Mouse (Mus musculus) liver, embryonic 14.5 days (tissue): ENCODE data around the gene Klhdc3. TPM values are rescaled to one million over a fixed set of nuclear protein-coding genes. Genes with fewer than 3 reads are reported as not detected.

Experiments
- ATAC-seq: fragments of 200-750 bp; cut with Nextera tagmentation; 2 replicates; pipeline ENCODE4 v1.8.0; 2017; ENCODE audit warnings: moderate number of reproducible peaks, mild to moderate bottlenecking, moderate library complexity; ENCODE audit not compliant: insufficient read depth
- DNase-seq, 3 experiments: peaks; one replicate each; pipeline ENCODE4 v3.0.0-alpha.2; 2012 to 2013; ENCODE audit warnings: low read depth in 3 of 3, low spot score in 3 of 3
- H3K27ac ChIP-seq: fragments of 300-500 bp; sonication (generic); 2 replicates; pipeline ENCODE4 v1.5.1; 2014; ENCODE audit warnings: moderate library complexity, mild to moderate bottlenecking, control low read depth, inconsistent platforms
- H3K27me3 ChIP-seq: fragments of 300-500 bp; sonication (generic); 2 replicates; pipeline ENCODE4 v1.6.1; 2014; ENCODE audit warnings: mild to moderate bottlenecking, low read length, moderate library complexity; ENCODE audit not compliant: control insufficient read depth, insufficient read depth
- H3K36me3 ChIP-seq: fragments of 300-500 bp; sonication (generic); replicated peaks from 2 replicates; pipeline ENCODE4 v1.6.1; 2014; ENCODE audit warnings: low read depth; ENCODE audit not compliant: control insufficient read depth, insufficient read depth
- H3K4me1 ChIP-seq, 2 experiments: fragments of 200-500 bp in 1 of 2; fragments of 300-500 bp in 1 of 2; sonication (generic) in 1 of 2; replicated peaks; 2 replicates each; pipeline ENCODE4 v1.6.1; 2012 to 2014; ENCODE audit warnings: antibody characterized with exemption in 1 of 2, inconsistent platforms in 1 of 2, low read length in 1 of 2; ENCODE audit not compliant: control insufficient read depth in 2 of 2, insufficient read depth in 2 of 2
- H3K4me2 ChIP-seq: fragments of 300-500 bp; sonication (generic); 2 replicates; pipeline ENCODE4 v1.6.1; 2014; ENCODE audit warnings: low read depth, mild to moderate bottlenecking, control low read depth, moderate library complexity
- H3K4me3 ChIP-seq, 2 experiments: fragments of 200-500 bp in 1 of 2; fragments of 300-500 bp in 1 of 2; sonication (generic) in 1 of 2; 2 replicates each; pipeline ENCODE4 v1.5.1; 2012 to 2014; ENCODE audit warnings: low read depth in 2 of 2, low read length in 2 of 2, mild to moderate bottlenecking in 2 of 2, control low read depth in 1 of 2, inconsistent platforms in 1 of 2, moderate library complexity in 1 of 2; ENCODE audit not compliant: insufficient read depth in 1 of 2
- H3K9ac ChIP-seq: fragments of 300-500 bp; sonication (generic); replicated peaks from 2 replicates; pipeline ENCODE4 v1.6.1; 2014; ENCODE audit warnings: mild to moderate bottlenecking, control low read depth, moderate library complexity
- H3K9me3 ChIP-seq: fragments of 300-500 bp; sonication (generic); 2 replicates; pipeline ENCODE4 v1.6.1; 2016; ENCODE audit warnings: low read length, mixed read lengths; ENCODE audit not compliant: control insufficient read depth
- CTCF ChIP-seq: IDR thresholded peaks from 2 replicates; pipeline ENCODE4 v1.5.1; 2016; ENCODE audit warnings: antibody characterized with exemption, low read depth, control low read depth
- EP300 ChIP-seq: IDR thresholded peaks from 2 replicates; pipeline ENCODE4 v1.6.1; 2016; ENCODE audit warnings: antibody characterized with exemption, low read depth
- WGBS: fragments of 180-500 bp; shearing (Covaris S2); extraction: QIAGEN DNeasy Blood & Tissue Kit; methylation state at CpG from one replicate; pipeline ENCODE4 v1.1.7; 2014; ENCODE audit not compliant: insufficient replicate concordance; 5-methylcytosine and 5-hydroxymethylcytosine counted together
- polyA plus RNA-seq, 2 experiments: library from polyadenylated mRNA; depleted of rRNA in 1 of 2; stranded (reverse) in 1 of 2; unstranded in 1 of 2; fragments of >200 nt; fragmentation: Nextera tagmentation in 1 of 2; extraction: Ambion mirVana in 1 of 2; gene quantifications; 2 replicates each; pipeline versions ENCODE4 v1.2.1 to v1.2.3; 2012 to 2014

The Klhdc3 gene
- polyA plus RNA-seq, 2 experiments, result 40.2 to 46.3 TPM

DNA sequence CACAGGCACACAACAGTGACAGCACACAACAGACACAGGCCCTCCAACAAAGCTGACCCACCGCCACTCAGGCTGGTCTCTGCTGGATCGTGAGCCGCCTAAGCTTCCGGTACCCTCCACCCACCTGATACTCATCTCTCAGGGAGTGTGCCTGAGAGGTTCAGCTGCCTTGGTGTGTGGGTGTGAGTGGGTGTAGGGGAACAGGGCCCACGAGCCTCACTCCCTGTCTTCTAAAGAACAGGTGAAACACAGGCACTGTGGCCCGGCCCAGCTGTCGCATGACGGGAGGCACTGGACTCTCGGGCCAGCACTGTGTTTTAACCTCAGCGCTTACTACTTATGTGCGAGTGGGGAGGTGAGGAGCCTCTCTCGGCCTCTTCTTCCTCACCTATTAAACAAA lies 21.4 kb upstream of the Klhdc3 start:
- no peaks in the 10 kb centered on the region for H3K9me3 ChIP-seq
- TF ChIP-seq EP300 (no peak), CTCF (no peak)
- 70% methylated on average over 12 of the region's 12 CpGs for WGBS
- no peaks in the 10 kb centered on the region for H3K27me3 ChIP-seq
- ATAC-seq, result no peak
- no peaks in the 10 kb centered on the region for H3K36me3 ChIP-seq
- no peak overlapping the region for H3K4me2 ChIP-seq
- no peak overlapping the region for H3K9ac ChIP-seq
- H3K27ac ChIP-seq, result no peak overlapping the region
- peaks cover 4 to 23% of the 10 kb centered on the region in 2 experiments for H3K4me1 ChIP-seq
- no peak for DNase-seq
- H3K4me3 ChIP-seq, result no peak overlapping the region

GRCm38 (mm10) chr17:46701489-46701888 lies 20.8 kb upstream of the Klhdc3 start:
- H3K4me2 ChIP-seq, result no peak overlapping the region
- ATAC-seq (no peak), DNase-seq (no peak)
- no peaks in the 10 kb centered on the region for H3K27me3 ChIP-seq
- no peak overlapping the region for H3K9ac ChIP-seq
- WGBS, result 81% methylated on average over 12 of the region's 12 CpGs
- peaks cover 4 to 23% of the 10 kb centered on the region in 2 experiments for H3K4me1 ChIP-seq
- TF ChIP-seq EP300, result no peak
- no peak for TF ChIP-seq CTCF
- no peak overlapping the region for H3K4me3 ChIP-seq
- no peaks in the 10 kb centered on the region for H3K9me3 ChIP-seq
- no peak overlapping the region for H3K27ac ChIP-seq
- no peaks in the 10 kb centered on the region for H3K36me3 ChIP-seq

DNA sequence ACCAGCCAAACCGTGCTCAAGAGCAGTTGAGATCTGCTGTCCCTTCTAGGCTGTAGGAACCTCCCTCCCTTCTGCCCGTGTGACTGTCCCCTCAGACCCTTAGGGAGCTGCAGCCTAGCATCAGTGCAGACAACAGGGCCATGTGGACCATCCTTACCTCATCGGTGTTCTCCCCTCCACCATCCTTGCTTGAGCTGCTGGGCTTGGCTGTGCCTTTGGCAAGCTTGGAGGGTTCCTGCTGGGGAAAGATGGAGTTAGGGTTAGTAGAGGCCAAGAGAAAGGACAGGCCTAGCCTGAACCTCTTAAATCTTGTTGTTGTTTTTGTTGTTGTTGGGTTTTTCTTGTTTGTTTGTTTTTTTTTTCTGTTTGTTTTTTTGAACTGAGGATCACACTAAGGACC lies 19.2 kb upstream of the Klhdc3 start:
- WGBS, result 75% methylated on average over 3 of the region's 3 CpGs
- H3K27me3 ChIP-seq, result no peaks in the 10 kb centered on the region
- ATAC-seq, result no peak
- H3K4me2 ChIP-seq, result no peak overlapping the region
- no peaks in the 10 kb centered on the region for H3K9me3 ChIP-seq
- H3K4me3 ChIP-seq, result no peak overlapping the region
- DNase-seq, result no peak
- H3K9ac ChIP-seq, result no peak overlapping the region
- no peak overlapping the region for H3K27ac ChIP-seq
- H3K4me1 ChIP-seq, result peaks cover 0 to 13% of the 10 kb centered on the region in 2 experiments; a peak in 3 of 4 replicates
- H3K36me3 ChIP-seq, result no peaks in the 10 kb centered on the region
- TF ChIP-seq EP300, result no peak
- no peak for TF ChIP-seq CTCF

- no peaks in the 10 kb centered on the region for H3K27me3 ChIP-seq
- 56% methylated on average over 5 of the region's 5 CpGs for WGBS
- H3K4me1 ChIP-seq, result peaks cover 0 to 13% of the 10 kb centered on the region in 2 experiments; a peak in 3 of 4 replicates
- no peak overlapping the region for H3K9ac ChIP-seq
- ATAC-seq (no peak), DNase-seq (no peak)
- no peaks in the 10 kb centered on the region for H3K36me3 ChIP-seq
- H3K4me2 ChIP-seq, result no peak overlapping the region
- no peaks in the 10 kb centered on the region for H3K9me3 ChIP-seq
- no peak for TF ChIP-seq CTCF
- H3K27ac ChIP-seq, result no peak overlapping the region
- H3K4me3 ChIP-seq, result no peak overlapping the region
These were observed 18.5 kb upstream of the Klhdc3 start for GRCm38 (mm10) chr17:46699245-46699644.

DNA sequence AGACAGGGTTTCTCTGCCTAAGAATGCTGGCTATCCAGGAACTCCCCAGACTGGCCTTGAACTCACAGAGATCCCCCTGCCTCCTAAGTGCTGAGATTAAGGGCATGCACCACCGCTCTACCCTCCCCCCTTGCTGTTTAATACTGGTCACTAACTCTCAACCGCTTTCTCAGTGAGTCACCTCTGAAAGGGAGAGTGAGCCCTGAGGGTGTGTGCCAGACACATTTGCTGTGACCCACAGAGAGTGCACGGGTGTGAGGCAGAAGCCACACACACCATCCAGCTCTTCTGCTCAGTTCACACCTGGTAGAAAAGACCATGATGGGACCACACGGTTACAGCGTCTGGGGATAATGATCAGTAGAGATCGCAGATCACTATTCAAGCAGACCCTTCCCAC lies 17.8 kb upstream of the Klhdc3 start:
- Histone ChIP-seq H3K4me3 (no peak overlapping the region), H3K27me3 (no peaks in the 10 kb centered on the region), H3K36me3 (no peaks in the 10 kb centered on the region), H3K9ac (no peak overlapping the region), H3K9me3 (no peaks in the 10 kb centered on the region), H3K4me2 (no peak overlapping the region), H3K4me1 (peaks cover 0 to 7% of the 10 kb centered on the region in 2 experiments; a peak in 2 of 4 replicates), H3K27ac (no peak overlapping the region)
- WGBS, result 80% methylated on average over 6 of the region's 6 CpGs
- no peak for ATAC-seq
- TF ChIP-seq EP300, result no peak
- DNase-seq, result no peak
